16 mouse cellular contexts compared by ENCODE assay signal in the genomic region with DNA sequence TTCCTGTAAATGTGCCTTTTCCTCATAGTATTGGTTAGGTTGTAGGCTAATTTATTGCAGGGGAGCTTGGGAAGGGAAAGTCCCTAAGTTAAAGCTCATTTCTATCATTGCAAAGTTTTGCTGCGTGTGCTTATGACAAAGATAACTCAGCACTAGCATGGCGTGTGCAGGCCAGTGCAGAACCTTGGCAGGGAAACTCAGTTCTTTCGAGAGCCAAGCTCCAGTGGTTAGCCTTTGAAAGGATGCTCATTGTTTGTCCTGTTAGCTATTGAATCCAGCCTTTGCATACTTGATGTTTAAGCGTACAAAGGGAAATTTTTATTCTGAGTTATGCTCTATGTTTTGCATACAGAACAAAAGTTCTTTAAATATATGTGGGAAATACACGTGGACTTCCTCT. TPM values are rescaled to one million over a fixed set of nuclear protein-coding genes. Genes with fewer than 3 reads are reported as not detected.
A peak's percentile ranks its signal among the peaks of the same experiment; 100 is the strongest.
DNase-seq lines count a peak whose midpoint lies in the region; ATAC-seq and TF ChIP-seq lines count a peak whose summit lies in the region.
"Had no signal": no experiment of that assay in that cellular context is flagged by ENCODE, and none has a peak within 500 bp of the region (broad histone marks: within the 10 kb centered on the region; RNA-seq: fewer than 3 reads in every experiment).

No protein-coding gene starts in this region.

- H3K9me3 ChIP-seq in forebrain, embryonic 14.5 days (replicated peaks; ENCODE audit: control insufficient read depth, low read length) = no peaks in the 10 kb centered on the region
- H3K9me3 ChIP-seq in forebrain, embryonic 10.5 days = no peaks in the 10 kb centered on the region
- no peaks in the 10 kb centered on the region for H3K9me3 ChIP-seq in lung, embryonic 14.5 days (ENCODE audit: low read depth, low read length)
- H3K9me3 ChIP-seq: forebrain, embryonic 15.5 days; hindbrain, embryonic 12.5 days; lung, embryonic 15.5 days; midbrain, embryonic 13.5 days had no signal

- no peaks in the 10 kb centered on the region for H3K36me3 ChIP-seq in forebrain, embryonic 14.5 days (ENCODE audit: control insufficient read depth, insufficient read depth, low read length)
- no peaks in the 10 kb centered on the region for H3K36me3 ChIP-seq in forebrain, embryonic 10.5 days (replicated peaks)
- no peaks in the 10 kb centered on the region for H3K36me3 ChIP-seq in lung, embryonic 14.5 days (ENCODE audit: insufficient read depth)
- H3K36me3 ChIP-seq: forebrain, embryonic 15.5 days; hindbrain, embryonic 12.5 days; lung, embryonic 15.5 days; midbrain, embryonic 13.5 days had no signal

- no peak overlapping the region for H3K27ac ChIP-seq in forebrain, embryonic 14.5 days (ENCODE audit: low read depth, low read length)
- no peak overlapping the region for H3K27ac ChIP-seq in forebrain, embryonic 10.5 days
- no peak overlapping the region for H3K27ac ChIP-seq in lung, embryonic 14.5 days (ENCODE audit: low read depth)
- H3K27ac ChIP-seq: forebrain, embryonic 15.5 days; hindbrain, embryonic 12.5 days; midbrain, embryonic 13.5 days had no signal

- intact Hi-C loops in gastrocnemius, postnatal 14 days (cut with DNase I; ENCODE audit: low total_unique reads) = no loop called here

- no peaks in the 10 kb centered on the region for H3K27me3 ChIP-seq in forebrain, embryonic 14.5 days (replicated peaks; ENCODE audit: control insufficient read depth, insufficient read depth, low read length)
- H3K27me3 ChIP-seq in forebrain, embryonic 10.5 days (ENCODE audit: poor library complexity, severe bottlenecking) = peaks cover 18% of the 10 kb centered on the region
- no peaks in the 10 kb centered on the region for H3K27me3 ChIP-seq in lung, embryonic 14.5 days (ENCODE audit: insufficient read depth, low read length)
- H3K27me3 ChIP-seq: forebrain, embryonic 15.5 days; lung, embryonic 15.5 days; midbrain, embryonic 13.5 days had no signal

- DNase-seq in forebrain, embryonic 14.5 days (ENCODE audit: low spot score) = peak; percentile 62
- DNase-seq in forebrain, embryonic 10.5 days (ENCODE audit: extremely low spot score, low spot score) = no peak
- DNase-seq in lung, embryonic 14.5 days = peak; percentile 75
- DNase-seq in lung, postnatal 36 days = no peak
- peak; percentile 31 for DNase-seq in A20 (ENCODE audit: low read depth, low spot score)
- DNase-seq in brain, adult 2 months (ENCODE audit: low read depth, low spot score) = peak; percentile 83
- DNase-seq in gastrocnemius, postnatal 14 days = no peak
- DNase-seq: adrenal gland, postnatal 25 days; heart, adult 18-20 months; kidney, adult 9 months; liver; right cerebral cortex, postnatal 4 days had no signal

- no peak for ATAC-seq in forebrain, embryonic 14.5 days
- ATAC-seq in lung, embryonic 14.5 days (ENCODE audit: insufficient read depth) = no peak
- ATAC-seq: forebrain, embryonic 15.5 days; midbrain, embryonic 13.5 days had no signal

- 30% methylated on average over 5 of the region's 5 CpGs for whole genome bisulfite sequencing in forebrain, embryonic 14.5 days
- 79% methylated on average over 5 of the region's 5 CpGs for WGBS in forebrain, embryonic 10.5 days
- WGBS in lung, embryonic 14.5 days = 45% methylated on average over 5 of the region's 5 CpGs

- H3K4me1 ChIP-seq in forebrain, embryonic 14.5 days (ENCODE audit: control insufficient read depth, insufficient read depth, low read length) = peaks cover 3% of the 10 kb centered on the region; the same call in 1 of the 2 replicates
- peaks cover 12% of the 10 kb centered on the region for H3K4me1 ChIP-seq in forebrain, embryonic 10.5 days
- H3K4me1 ChIP-seq in lung, embryonic 14.5 days (ENCODE audit: insufficient read depth) = no peaks in the 10 kb centered on the region; the same call in 1 of the 2 replicates

- no peak overlapping the region for H3K9ac ChIP-seq in forebrain, embryonic 14.5 days (ENCODE audit: low read length)
- no peak overlapping the region for H3K9ac ChIP-seq in lung, embryonic 14.5 days
- H3K9ac ChIP-seq: forebrain, embryonic 15.5 days; hindbrain, embryonic 12.5 days; lung, embryonic 15.5 days; midbrain, embryonic 13.5 days had no signal

- H3K4me2 ChIP-seq in forebrain, embryonic 14.5 days (ENCODE audit: low read length) = no peak overlapping the region
- H3K4me2 ChIP-seq in lung, embryonic 14.5 days = no peak overlapping the region
- H3K4me2 ChIP-seq: forebrain, embryonic 15.5 days; hindbrain, embryonic 12.5 days; midbrain, embryonic 13.5 days had no signal

- TF ChIP-seq CTCF in lung, embryonic 14.5 days (IDR thresholded peaks at IDR 0.05; ENCODE audit: low read depth) = no peak

- no peak overlapping the region for H3K4me3 ChIP-seq in forebrain, embryonic 14.5 days (ENCODE audit: low read depth, low read length)
- no peak overlapping the region for H3K4me3 ChIP-seq in forebrain, embryonic 10.5 days
- H3K4me3 ChIP-seq in lung, embryonic 14.5 days (ENCODE audit: low read depth, low read length) = no peak overlapping the region
- H3K4me3 ChIP-seq: forebrain, embryonic 15.5 days; hindbrain, embryonic 12.5 days; lung, embryonic 15.5 days; midbrain, embryonic 13.5 days had no signal

RNA-seq across cellular contexts. Expression of a gene that starts 45.8 kb away (rescaled TPM):
- polyA plus RNA-seq in forebrain, embryonic 14.5 days (2014; fragmentation: Nextera tagmentation; extraction: Ambion mirVana) = 5.7 and 7.3 TPM in 2 replicates
- polyA plus RNA-seq in forebrain, embryonic 10.5 days (2016; fragmentation: Nextera tagmentation; extraction: Ambion mirVana) = 7.7 and 9.0 TPM in 2 replicates
- 61.2 and 67.4 TPM in 2 replicates for polyA plus RNA-seq in lung, embryonic 14.5 days (2014; fragmentation: Nextera tagmentation; extraction: Ambion mirVana)
- total RNA-seq in gastrocnemius, postnatal 14 days (2021) = 1 to 10 TPM; 4.6 to 4.8 TPM

Comparison
In these comparisons a context has a peak if more than half of its experiments do, and no peak if none do; other contexts are left out.
1. DNase-seq: peak in forebrain, embryonic 14.5 days (single experiment), lung, embryonic 14.5 days (single experiment), A20 (single experiment) and brain, adult 2 months (single experiment); none in forebrain, embryonic 10.5 days (single experiment), lung, postnatal 36 days (single experiment) and gastrocnemius, postnatal 14 days (single experiment).